11 mouse cellular contexts compared by ENCODE assay signal in genomic region chr8:12983681-12984467, GRCm38 (mm10). TPM values are rescaled to one million over a fixed set of nuclear protein-coding genes. Genes with fewer than 3 reads are reported as not detected.
A peak's percentile ranks its signal among the peaks of the same experiment; 100 is the strongest.
DNase-seq lines count a peak whose midpoint lies in the region; ATAC-seq and TF ChIP-seq lines count a peak whose summit lies in the region.
"Had no signal": no experiment of that assay in that cellular context is flagged by ENCODE, and none has a peak within 500 bp of the region (broad histone marks: within the 10 kb centered on the region; RNA-seq: fewer than 3 reads in every experiment).

No protein-coding gene starts in this region.

- no peaks in the 10 kb centered on the region for H3K4me1 ChIP-seq in intestine, postnatal 0 days (replicated peaks; ENCODE audit: control insufficient read depth, insufficient read depth, low read length)
- no peaks in the 10 kb centered on the region for H3K4me1 ChIP-seq in intestine, embryonic 16.5 days (ENCODE audit: control insufficient read depth, insufficient read depth, low read length)
- H3K4me1 ChIP-seq: midbrain, embryonic 12.5 days had no signal

- 83% methylated on average over 18 of the region's 18 CpGs for WGBS in intestine, postnatal 0 days
- WGBS in intestine, embryonic 16.5 days = 78% methylated on average over 18 of the region's 18 CpGs

- no peak overlapping the region for H3K4me2 ChIP-seq in intestine, postnatal 0 days (replicated peaks; ENCODE audit: low read depth)
- no peak overlapping the region for H3K4me2 ChIP-seq in intestine, embryonic 16.5 days (ENCODE audit: low read depth, low read length)
- H3K4me2 ChIP-seq: heart, embryonic 13.5 days; midbrain, embryonic 12.5 days had no signal

- DNase-seq in cerebellum, postnatal 36 days = peak; percentile 83 to 85
- peak; percentile 59 to 62 for DNase-seq in layer of hippocampus, postnatal 25 days (ENCODE audit: extremely low spot score in 1 of 2, low spot score in 1 of 2)
- DNase-seq in monocyte, adult 2 months (ENCODE audit: low read depth in 1 of 2, low spot score in 2 of 2) = peak; percentile 68 to 77
- no peak for DNase-seq in spleen, postnatal 14 days (ENCODE audit: low spot score in 2 of 2)
- no peak for DNase-seq in thymus, postnatal 14 days

- H3K9ac ChIP-seq in intestine, postnatal 0 days (ENCODE audit: low read depth, low read length) = no peak overlapping the region
- H3K9ac ChIP-seq in intestine, embryonic 16.5 days (ENCODE audit: low read depth, low read length) = no peak overlapping the region
- H3K9ac ChIP-seq: heart, embryonic 13.5 days; midbrain, embryonic 12.5 days had no signal

- no peaks in the 10 kb centered on the region for H3K9me3 ChIP-seq in intestine, postnatal 0 days (ENCODE audit: control insufficient read depth)
- H3K9me3 ChIP-seq in intestine, embryonic 16.5 days (ENCODE audit: control insufficient read depth, low read length) = no peaks in the 10 kb centered on the region
- H3K9me3 ChIP-seq: G1E; midbrain, embryonic 12.5 days had no signal

- H3K36me3 ChIP-seq in intestine, postnatal 0 days (ENCODE audit: control insufficient read depth, insufficient read depth) = no peaks in the 10 kb centered on the region
- H3K36me3 ChIP-seq in intestine, embryonic 16.5 days (ENCODE audit: control insufficient read depth, insufficient read depth, low read length) = no peaks in the 10 kb centered on the region
- H3K36me3 ChIP-seq: G1E; heart, embryonic 13.5 days had no signal

- H3K4me3 ChIP-seq in intestine, postnatal 0 days (ENCODE audit: low read depth, low read length) = no peak overlapping the region
- H3K4me3 ChIP-seq in intestine, embryonic 16.5 days (ENCODE audit: low read length) = no peak overlapping the region
- H3K4me3 ChIP-seq: heart, embryonic 13.5 days; midbrain, embryonic 12.5 days had no signal

- no peak overlapping the region; the same call in 1 of the 2 replicates for H3K27ac ChIP-seq in intestine, postnatal 0 days (ENCODE audit: low read depth, low read length)
- no peak overlapping the region for H3K27ac ChIP-seq in intestine, embryonic 16.5 days (ENCODE audit: low read length)
- H3K27ac ChIP-seq: heart, embryonic 13.5 days; midbrain, embryonic 12.5 days had no signal

- no peak for TF ChIP-seq CTCF in intestine, postnatal 0 days (IDR thresholded peaks at IDR 0.05; ENCODE audit: low read depth)

- ATAC-seq in intestine, postnatal 0 days = peak; percentile 25; the same call in 1 of the 2 replicates
- ATAC-seq in intestine, embryonic 16.5 days = no peak
- no peak for ATAC-seq in erythroblast, adult 5-6 weeks (replicated peaks; ENCODE audit: low FRiP score, poor library complexity, severe bottlenecking)

- no peaks in the 10 kb centered on the region for H3K27me3 ChIP-seq in intestine, postnatal 0 days (replicated peaks; ENCODE audit: control insufficient read depth, insufficient read depth, low read length)
- no peaks in the 10 kb centered on the region for H3K27me3 ChIP-seq in intestine, embryonic 16.5 days (replicated peaks; ENCODE audit: control insufficient read depth, insufficient read depth, low read length)
- H3K27me3 ChIP-seq: heart, embryonic 13.5 days; midbrain, embryonic 12.5 days had no signal

RNA-seq across cellular contexts. Expression of gene F7, which starts 42.0 kb away (rescaled TPM):
- polyA plus RNA-seq in intestine, postnatal 0 days (2015; fragmentation: Nextera tagmentation; extraction: Ambion mirVana) = 0.08 TPM in 2 replicates
- polyA plus RNA-seq in intestine, embryonic 16.5 days (2015; fragmentation: Nextera tagmentation; extraction: Ambion mirVana) = 0.13 and 0.18 TPM in 2 replicates
- not detected for total RNA-seq in layer of hippocampus, postnatal 25 days (2021)
- total RNA-seq in erythroblast, adult 5-6 weeks (2015; ENCODE audit: low replicate concordance) = not detected in 2 replicates
- not detected in 2 replicates for total RNA-seq in erythroblast, adult 5-6 weeks (2017; ENCODE audit: low replicate concordance)
- polyA plus RNA-seq: G1E; heart, embryonic 13.5 days had no signal

RNA-seq across cellular contexts. Expression of gene F10, which starts 53.2 kb away (rescaled TPM):
- polyA plus RNA-seq in intestine, postnatal 0 days (2015; fragmentation: Nextera tagmentation; extraction: Ambion mirVana) = 111 and 116 TPM in 2 replicates
- polyA plus RNA-seq in intestine, embryonic 16.5 days (2015; fragmentation: Nextera tagmentation; extraction: Ambion mirVana) = 27.6 and 42.9 TPM in 2 replicates
- total RNA-seq in layer of hippocampus, postnatal 25 days (2021) = not detected
- total RNA-seq in erythroblast, adult 5-6 weeks (2015; ENCODE audit: low replicate concordance) = 0.77 and 17.6 TPM in 2 replicates
- 15.5 and 20.8 TPM in 2 replicates for total RNA-seq in erythroblast, adult 5-6 weeks (2017; ENCODE audit: low replicate concordance)
- polyA plus RNA-seq: G1E had no signal

Comparison
In these comparisons a context has a peak if more than half of its experiments do, and no peak if none do; other contexts are left out.
1. DNase-seq: peak in cerebellum, postnatal 36 days (2 of 2), layer of hippocampus, postnatal 25 days (2 of 2) and monocyte, adult 2 months (2 of 2); none in spleen, postnatal 14 days (0 of 2) and thymus, postnatal 14 days (single experiment).